Mouse (Mus musculus) gastrocnemius, adult 2 months (tissue): ENCODE data around the gene Nkiras1. TPM values are rescaled to one million over a fixed set of nuclear protein-coding genes. Genes with fewer than 3 reads are reported as not detected.
"Not testable (repeated sequence)": the region's sequence is repeated elsewhere in the genome, so short reads cannot be mapped to it uniquely, and the experiment has no call there.

Experiments used
- DNase-seq: peaks from one replicate; pipeline ENCODE4 v3.0.0; 2022
- H3K27ac ChIP-seq: fragments of 200-600 bp; 2 replicates; pipeline ENCODE4 v1.8.1; 2022; ENCODE audit warnings: mild to moderate bottlenecking
- H3K4me3 ChIP-seq: fragments of 200-600 bp; 2 replicates; pipeline ENCODE4 v1.8.1; 2022; ENCODE audit warnings: mild to moderate bottlenecking, moderate library complexity
- CTCF ChIP-seq: fragments of 200-600 bp; IDR thresholded peaks from 2 replicates; pipeline ENCODE4 v1.8.1; 2022; ENCODE audit warnings: antibody characterized with exemption, mild to moderate bottlenecking, moderate library complexity
- intact Hi-C: fragments of 180-260 bp; cut with DNase I; formaldehyde crosslinking; loops from one replicate; pipeline ENCODE4 v1.15.1; 2025
- total RNA-seq, 2 experiments: library from RNA; stranded (reverse); gene quantifications; 2 replicates each; pipeline ENCODE4 v1.2.3; 2021

Nkiras1 gene
- total RNA-seq, 2 experiments from 2014 or later: 30.1 to 44.9 TPM

DNA sequence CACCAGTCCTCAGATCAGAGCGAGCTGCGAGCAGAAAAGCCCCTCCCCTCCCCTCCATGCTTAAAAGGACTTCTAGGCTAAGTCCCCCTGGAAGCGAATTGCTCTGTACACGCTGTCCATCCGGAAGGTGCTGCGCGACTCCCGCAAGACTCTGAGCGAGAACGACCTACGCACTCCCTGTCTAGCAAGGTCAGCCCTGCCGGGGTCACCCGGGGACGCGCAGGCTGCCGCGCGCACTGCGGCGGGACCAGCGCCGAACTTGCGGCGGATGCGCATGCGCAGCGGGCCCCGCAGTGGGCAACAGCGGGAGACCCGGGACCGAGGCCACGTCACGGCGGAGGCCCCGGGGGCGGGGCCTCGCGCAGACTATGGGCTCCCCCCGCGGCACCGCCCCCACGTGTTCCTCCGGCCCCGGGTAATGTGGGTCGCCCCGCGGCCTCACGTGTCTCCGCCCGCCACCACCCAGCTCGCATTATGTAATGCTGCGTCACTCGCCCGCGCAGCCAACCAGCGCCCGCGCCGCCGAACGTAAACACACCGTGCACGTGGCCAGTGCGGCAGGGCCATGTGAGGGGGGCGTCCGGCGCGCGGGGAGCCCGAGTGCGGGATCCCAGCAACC, 32.7 kb upstream of the Nkiras1 start:
- Histone ChIP-seq H3K27ac (peak overlapping the region; percentile 100), H3K4me3 (peak overlapping the region; percentile 99)
- peak; percentile 99 for DNase-seq
- no peak for TF ChIP-seq CTCF
- intact Hi-C loops: loop anchor here (5.0 kb wide), 1 partner anchor 34 kb away; the partner anchor contains the start of genes Nkiras1 and Rpl15

DNA sequence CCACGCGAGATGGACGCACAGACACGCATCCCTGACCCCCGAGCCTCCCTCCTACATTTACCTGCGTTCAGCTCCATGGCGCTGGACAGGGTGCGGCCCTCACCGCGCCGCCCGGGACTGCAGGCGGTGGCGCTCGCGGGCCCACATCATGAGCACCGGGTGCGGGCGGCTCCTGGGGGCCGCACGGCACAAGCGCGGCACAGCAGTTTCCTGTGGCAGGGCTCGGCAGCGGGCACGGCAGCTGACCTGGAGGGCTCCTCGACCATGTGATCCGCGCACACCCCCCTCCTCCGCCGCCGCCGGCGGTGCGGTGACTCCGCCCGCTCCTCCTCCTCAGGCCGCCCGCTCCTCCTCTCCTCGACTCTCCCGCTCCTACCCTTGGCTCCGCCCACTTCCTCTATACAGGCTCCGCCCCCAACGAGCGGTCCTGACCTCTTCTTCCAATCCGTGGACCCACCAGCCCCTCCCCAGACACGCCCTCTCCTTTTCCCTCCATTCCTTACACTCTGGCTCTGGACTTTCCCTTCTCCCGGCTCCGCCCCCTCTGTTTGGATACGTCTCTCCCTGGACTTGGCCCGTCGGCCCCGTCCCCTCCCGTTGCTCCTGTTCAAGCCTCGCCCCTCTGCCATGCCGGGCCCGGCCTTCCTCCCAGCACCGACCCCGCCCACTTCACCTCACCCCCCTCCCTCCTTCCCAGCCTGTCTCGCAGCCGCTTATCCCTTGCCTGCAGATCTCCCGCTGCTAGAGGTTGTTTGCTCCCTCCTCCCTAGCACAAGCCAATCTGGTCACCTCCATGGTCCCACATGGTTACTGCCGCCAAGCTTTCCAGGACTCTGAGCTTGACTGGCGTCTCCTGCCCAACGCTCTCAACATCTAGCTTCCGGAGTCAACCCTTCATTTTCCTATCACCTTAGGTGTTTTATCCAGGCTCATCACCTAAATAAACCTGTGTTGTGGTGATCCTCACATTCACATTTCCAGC, 31.9 kb upstream of the Nkiras1 start, which contains the start of gene Nr1d2:
TSS of gene Nr1d2 (minus strand) at position 378 of the 982 bp plus-strand sequence.
- H3K27ac ChIP-seq: peak within 1 kb of the TSS; percentile 100
- H3K4me3 ChIP-seq: peak within 1 kb of the TSS; percentile 99
- DNase-seq: peak; percentile 100
- intact Hi-C loops: loop anchor here (5.0 kb wide), 1 partner anchor 33 kb away; the partner anchor contains the start of genes Nkiras1 and Rpl15
- no peak; the same call in 1 of the 2 replicates for TF ChIP-seq CTCF

DNA sequence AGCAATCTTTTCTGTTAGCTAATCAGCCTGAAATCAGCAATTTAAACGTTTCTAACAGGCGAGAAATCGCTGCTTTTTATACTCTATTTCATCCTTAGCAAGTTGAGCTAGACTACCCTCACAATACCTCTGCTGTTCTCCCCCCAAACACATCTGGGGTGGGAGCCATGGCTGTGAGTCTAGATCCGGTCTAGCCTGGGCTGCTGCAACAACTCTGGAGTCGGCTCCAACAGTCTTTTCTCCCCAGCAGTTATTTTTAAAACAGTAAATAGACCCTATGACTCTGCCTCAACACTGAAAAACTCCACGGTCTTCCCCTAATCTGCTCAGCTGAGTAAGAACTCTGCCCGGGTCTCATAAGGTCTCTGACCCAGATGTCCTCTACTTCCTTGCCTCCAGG, 30.8 kb upstream of the Nkiras1 start:
- no peak for DNase-seq
- intact Hi-C loops: no loop called here
- Histone ChIP-seq H3K4me3 (no peak overlapping the region), H3K27ac (peak overlapping the region; percentile 100)
- TF ChIP-seq CTCF: no peak

DNA sequence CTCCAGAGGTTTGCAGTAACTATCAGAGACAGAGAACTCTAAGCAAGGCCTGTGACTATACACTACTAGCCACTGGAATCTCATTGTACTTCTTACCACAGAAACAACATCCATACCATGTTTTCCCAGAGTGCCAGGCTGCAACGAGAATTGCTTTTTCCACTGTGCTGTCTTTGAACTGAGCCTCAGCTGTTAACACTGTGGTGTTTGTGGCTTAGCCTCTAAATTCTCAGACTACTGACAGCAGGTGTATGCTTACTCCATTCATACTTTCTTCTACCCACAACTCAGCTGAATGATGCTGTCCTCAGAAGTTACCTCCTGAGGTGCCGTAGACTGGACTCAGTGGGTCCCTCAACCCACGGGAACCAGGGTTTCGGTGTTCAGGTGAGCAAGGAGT, 29.1 kb upstream of the Nkiras1 start:
- intact Hi-C loops: no loop called here
- DNase-seq: no peak
- H3K27ac ChIP-seq: no peak overlapping the region
- no peak for TF ChIP-seq CTCF
- no peak overlapping the region for H3K4me3 ChIP-seq

DNA sequence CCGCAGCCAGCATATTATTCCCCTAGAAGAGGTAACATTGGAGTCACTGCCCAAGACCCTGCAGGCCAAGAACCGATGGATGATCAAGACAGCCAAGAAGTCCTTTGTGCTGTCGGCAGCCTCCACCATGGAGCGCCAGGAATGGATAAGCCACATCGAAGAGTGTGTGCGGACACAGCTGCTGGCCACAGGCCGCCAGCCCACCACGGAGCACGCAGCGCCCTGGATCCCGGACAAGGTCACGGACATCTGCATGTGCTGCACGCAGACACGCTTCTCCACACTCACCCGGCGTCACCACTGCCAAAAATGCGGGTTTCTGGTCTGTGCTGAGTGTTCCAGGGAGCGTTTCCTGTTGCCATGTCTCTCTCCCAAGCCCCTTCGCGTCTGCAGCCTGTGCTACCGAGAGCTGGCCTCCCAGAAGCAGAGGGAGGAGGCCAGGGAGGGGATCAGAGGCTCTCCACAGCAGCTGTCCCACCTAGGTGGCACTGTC, 28.3 kb upstream of the Nkiras1 start:
- no peak for DNase-seq
- no peak for TF ChIP-seq CTCF
- Histone ChIP-seq H3K4me3 (no peak overlapping the region), H3K27ac (no peak overlapping the region)
- intact Hi-C loops: no loop called here

DNA sequence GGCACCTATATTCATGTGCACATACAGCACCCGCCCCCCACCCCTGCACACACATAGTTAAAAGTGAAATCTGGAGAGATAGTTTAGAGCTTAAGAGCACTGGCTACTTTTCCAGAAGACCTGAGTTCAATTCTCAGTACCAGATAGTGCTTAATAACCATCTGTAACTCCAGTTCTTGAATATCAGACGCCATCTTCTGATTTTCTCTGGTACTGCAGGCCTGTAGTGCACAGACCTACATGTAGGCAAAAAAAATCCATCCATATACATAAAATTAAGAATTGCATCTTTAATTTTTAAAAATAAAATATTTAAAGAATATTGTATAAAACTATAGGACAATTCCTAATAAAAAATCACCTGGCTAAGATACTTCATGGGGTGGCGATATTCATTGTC, 9.7 kb upstream of the Nkiras1 start:
- Histone ChIP-seq H3K4me3 (no peak overlapping the region), H3K27ac (no peak overlapping the region)
- peak; percentile 7; the same call in 1 of the 2 replicates for TF ChIP-seq CTCF
- intact Hi-C loops: loop anchor here (10.0 kb wide), 1 partner anchor 634 kb away; the partner anchor contains the start of gene Ube2e2
- no peak for DNase-seq

DNA sequence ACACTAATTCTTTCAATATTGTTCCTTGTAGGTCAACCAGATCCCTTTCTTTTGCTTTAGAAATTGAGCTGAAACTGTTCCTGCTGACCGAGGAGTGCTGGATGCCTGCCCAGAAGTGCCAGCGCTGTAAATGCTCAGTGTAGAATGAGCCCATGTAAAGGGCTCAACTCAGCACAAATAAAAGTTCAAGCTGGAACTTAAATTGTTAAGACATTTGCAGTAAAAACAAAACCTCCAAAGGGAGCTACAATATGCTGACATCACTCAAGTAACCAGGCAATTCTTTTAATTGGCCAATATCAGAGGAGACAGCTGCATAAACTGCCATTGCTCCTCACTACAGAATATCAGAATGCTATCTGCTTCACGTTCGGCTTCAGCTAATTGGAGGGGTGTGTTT, 7.5 kb upstream of the Nkiras1 start:
- TF ChIP-seq CTCF: no peak
- intact Hi-C loops: loop anchor here (2.0 to 10.0 kb wide), 2 partner anchors 17 to 631 kb away; partner anchors contain the start of gene Ube2e2
- Histone ChIP-seq H3K27ac (peak overlapping the region; percentile 9; the same call in 1 of the 2 replicates), H3K4me3 (peak overlapping the region; percentile 38)
- peak; percentile 55 for DNase-seq

DNA sequence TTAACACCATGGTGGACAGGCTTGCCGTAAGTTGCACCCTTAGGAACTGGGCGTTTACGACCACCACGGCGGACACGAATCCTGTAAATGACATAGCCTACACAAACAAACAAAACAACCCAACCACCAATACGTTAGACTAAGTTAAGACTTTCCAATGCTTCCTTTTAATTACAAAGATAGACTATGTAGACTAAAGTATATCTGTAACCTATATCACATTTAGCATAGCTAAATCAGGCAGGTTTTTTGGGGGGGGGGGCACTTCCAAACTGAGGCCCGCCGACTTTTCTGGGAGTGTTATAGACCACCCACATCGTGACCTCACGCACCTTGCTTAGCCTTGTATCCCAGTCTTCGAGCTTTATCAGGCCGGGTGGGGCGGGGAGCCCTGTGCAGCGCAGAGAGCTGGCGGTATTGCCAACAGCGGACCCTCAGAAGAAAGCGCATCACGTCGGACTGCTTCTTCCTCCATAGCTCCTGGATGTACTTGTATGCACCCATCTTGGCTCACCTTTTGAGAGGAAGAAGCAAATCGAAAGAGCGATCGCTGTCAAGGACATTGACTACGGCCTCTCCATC, 898 bp upstream of the Nkiras1 start:
- intact Hi-C loops: loop anchor here (2.0 to 10.0 kb wide), 3 partner anchors 33 to 625 kb away; partner anchors contain the start of genes Nr1d2, Ube2e1 and Ube2e2
- Histone ChIP-seq H3K4me3 (peak overlapping the region; percentile 84), H3K27ac (peak overlapping the region; percentile 91)
- DNase-seq: not testable (repeated sequence)

DNA sequence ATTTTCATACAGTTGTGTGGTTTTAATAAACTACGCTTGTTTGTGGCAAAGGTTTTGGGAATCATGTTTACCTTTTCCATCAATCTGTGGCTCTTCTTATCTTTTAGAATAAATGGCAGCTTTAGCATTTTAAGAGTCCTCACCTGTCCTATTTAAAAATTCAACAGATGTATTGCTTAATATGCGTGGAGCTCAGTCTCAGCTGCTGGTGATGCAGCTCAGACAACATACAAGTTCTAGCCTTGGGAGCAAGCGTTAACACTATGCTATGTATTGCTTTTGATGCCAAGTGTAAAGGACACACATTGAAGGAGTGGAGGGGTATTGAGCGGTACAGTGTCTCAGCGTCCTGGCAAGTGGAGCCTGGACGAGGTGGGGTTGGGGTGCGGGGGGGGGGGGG, 730 bp downstream of the Nkiras1 start:
- peak overlapping the region; percentile 91 for H3K27ac ChIP-seq
- intact Hi-C loops: loop anchor here (2.0 to 5.0 kb wide), 2 partner anchors 34 to 59 kb away; partner anchors contain the start of genes Nr1d2 and Ube2e1
- TF ChIP-seq CTCF: no peak
- H3K4me3 ChIP-seq: peak overlapping the region; percentile 84
- no peak for DNase-seq

DNA sequence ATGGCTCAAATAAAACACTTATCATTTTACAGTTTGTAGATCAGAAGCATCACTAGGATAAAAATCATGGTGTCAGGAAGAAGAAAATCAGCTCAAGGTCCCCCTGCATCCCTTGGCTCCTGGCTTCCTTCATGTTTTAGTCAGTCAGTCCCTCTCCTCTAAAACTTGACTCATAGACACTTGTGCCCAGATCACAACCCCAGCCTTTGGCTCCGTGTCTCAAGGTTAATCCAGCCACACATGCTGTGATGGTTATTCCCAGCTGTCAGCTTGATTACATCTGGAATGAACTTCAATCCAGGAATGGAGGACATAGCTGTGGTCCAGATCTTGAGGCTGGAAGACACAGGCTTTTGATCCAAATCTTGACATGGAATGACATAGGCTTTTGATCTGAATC, 3.6 kb downstream of the Nkiras1 start:
- Histone ChIP-seq H3K27ac (no peak overlapping the region), H3K4me3 (no peak overlapping the region)
- no peak for TF ChIP-seq CTCF
- intact Hi-C loops: loop anchor here (5.0 kb wide), 1 partner anchor 37 kb away; the partner anchor contains the start of gene Nr1d2
- DNase-seq: no peak

DNA sequence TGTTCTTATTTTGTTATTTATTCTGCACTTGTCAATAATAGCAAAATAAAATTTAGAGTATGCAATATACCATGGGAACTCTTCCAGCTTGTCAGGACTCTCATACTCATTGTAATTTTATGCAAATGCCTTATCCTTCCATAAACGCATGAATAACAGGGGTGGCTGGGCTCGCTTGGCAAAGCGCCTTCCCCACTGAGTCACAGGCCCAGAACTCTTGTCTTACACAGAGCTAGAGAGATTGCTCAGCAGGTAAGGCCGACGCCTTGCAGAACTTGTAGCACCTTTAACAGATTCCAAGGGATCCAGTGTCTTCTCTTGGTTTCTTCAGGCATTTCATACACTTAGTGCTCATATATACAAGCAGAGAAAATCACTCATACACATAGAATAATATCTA, 9.4 kb downstream of the Nkiras1 start:
- no peak for TF ChIP-seq CTCF
- DNase-seq: no peak
- no peak overlapping the region for H3K4me3 ChIP-seq
- intact Hi-C loops: no loop called here
- H3K27ac ChIP-seq: no peak overlapping the region

DNA sequence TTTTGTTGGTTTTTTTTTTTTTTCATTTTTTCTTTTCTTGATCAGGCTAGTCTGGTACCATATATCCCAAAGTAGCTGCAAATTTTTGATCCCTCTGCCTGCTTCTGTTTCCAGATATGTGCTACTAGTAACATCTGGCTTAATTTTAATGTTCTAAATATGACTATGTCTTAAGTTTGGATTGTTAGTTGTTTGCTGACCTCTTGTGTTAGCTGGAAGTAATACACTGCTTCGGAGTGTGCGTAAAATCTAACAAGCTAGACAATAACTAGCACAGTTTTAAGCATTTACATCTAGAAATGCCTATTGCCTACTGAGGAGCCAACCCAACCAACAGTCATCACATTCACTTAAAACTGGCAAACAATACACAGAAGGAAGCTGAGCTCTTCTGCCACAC, 13.6 kb downstream of the Nkiras1 start:
- peak overlapping the region; percentile 54 for H3K27ac ChIP-seq
- H3K4me3 ChIP-seq: no peak overlapping the region
- peak; percentile 71 for TF ChIP-seq CTCF
- no peak for DNase-seq
- intact Hi-C loops: loop anchor here (2.0 kb wide), 1 partner anchor 74 kb away; no protein-coding TSS in a partner anchor
